Mouse (Mus musculus): ENCODE measurements around the gene Dio1. TPM values are rescaled to one million over a fixed set of nuclear protein-coding genes. Genes with fewer than 3 reads are reported as not detected.
A peak's percentile ranks its signal among the peaks of the same experiment; 100 is the strongest.

Dio1 gene
- polyA plus RNA-seq, 1 experiment from 2014 or later = not detected

- no peaks in the 10 kb centered on the region for H3K9me3 ChIP-seq (replicated peaks; ENCODE audit: control insufficient read depth, low read length)
- no peaks in the 10 kb centered on the region for H3K27me3 ChIP-seq (ENCODE audit: control insufficient read depth, insufficient read depth, low read length)
- no peak overlapping the region for H3K9ac ChIP-seq (replicated peaks; ENCODE audit: low read length)
- no peaks in the 10 kb centered on the region for H3K36me3 ChIP-seq (replicated peaks; ENCODE audit: control insufficient read depth, insufficient read depth, low read depth, low read length)
- H3K4me2 ChIP-seq (ENCODE audit: low read depth, low read length) = no peak overlapping the region
- no peak overlapping the region for H3K27ac ChIP-seq (replicated peaks; ENCODE audit: low read depth, low read length)
- ATAC-seq (replicated peaks; ENCODE audit: insufficient number of reproducible peaks, low FRiP score, low TSS enrichment, low read depth) (no peak), DNase-seq (ENCODE audit: low spot score) (no peak)
- H3K4me1 ChIP-seq (ENCODE audit: control insufficient read depth, insufficient read depth, low read length) = no peaks in the 10 kb centered on the region
- no peak overlapping the region for H3K4me3 ChIP-seq (ENCODE audit: low read depth, low read length)
- WGBS = 76% methylated on average over 7 of the region's 7 CpGs
Observed at GRCm38 (mm10) chr4:107280843-107281475, 26.0 kb downstream of the Dio1 start.

- no peak overlapping the region for H3K9ac ChIP-seq (replicated peaks; ENCODE audit: low read length)
- H3K27me3 ChIP-seq (ENCODE audit: control insufficient read depth, insufficient read depth, low read length) = no peaks in the 10 kb centered on the region
- H3K9me3 ChIP-seq (replicated peaks; ENCODE audit: control insufficient read depth, low read length) = no peaks in the 10 kb centered on the region
- DNase-seq (ENCODE audit: low spot score) (no peak), ATAC-seq (replicated peaks; ENCODE audit: insufficient number of reproducible peaks, low FRiP score, low TSS enrichment, low read depth) (no peak)
- H3K4me1 ChIP-seq (ENCODE audit: control insufficient read depth, insufficient read depth, low read length) = no peaks in the 10 kb centered on the region
- no peaks in the 10 kb centered on the region for H3K36me3 ChIP-seq (replicated peaks; ENCODE audit: control insufficient read depth, insufficient read depth, low read depth, low read length)
- H3K27ac ChIP-seq (replicated peaks; ENCODE audit: low read depth, low read length) = no peak overlapping the region
- no peak overlapping the region for H3K4me2 ChIP-seq (ENCODE audit: low read depth, low read length)
- H3K4me3 ChIP-seq (ENCODE audit: low read depth, low read length) = no peak overlapping the region
- WGBS = 20% methylated on average over 8 of the region's 8 CpGs
Observed at GRCm38 (mm10) chr4:107278188-107278707, 28.7 kb downstream of the Dio1 start.

GRCm38 (mm10) chr4:107274511-107274910 is 32.5 kb downstream of the Dio1 start:
- no peak for DNase-seq (ENCODE audit: low spot score)
- H3K4me2 ChIP-seq (ENCODE audit: low read depth, low read length) = no peak overlapping the region
- no peaks in the 10 kb centered on the region for H3K4me1 ChIP-seq (ENCODE audit: control insufficient read depth, insufficient read depth, low read length)
- H3K4me3 ChIP-seq (ENCODE audit: low read depth, low read length) = no peak overlapping the region
- H3K36me3 ChIP-seq (replicated peaks; ENCODE audit: control insufficient read depth, insufficient read depth, low read depth, low read length) = no peaks in the 10 kb centered on the region
- H3K27me3 ChIP-seq (ENCODE audit: control insufficient read depth, insufficient read depth, low read length) = no peaks in the 10 kb centered on the region
- ATAC-seq (replicated peaks; ENCODE audit: insufficient number of reproducible peaks, low FRiP score, low TSS enrichment, low read depth) = no peak
- no peak overlapping the region for H3K9ac ChIP-seq (replicated peaks; ENCODE audit: low read length)
- WGBS = 81% methylated on average over 5 of the region's 5 CpGs
- H3K9me3 ChIP-seq (replicated peaks; ENCODE audit: control insufficient read depth, low read length) = no peaks in the 10 kb centered on the region
- no peak overlapping the region for H3K27ac ChIP-seq (replicated peaks; ENCODE audit: low read depth, low read length)

GRCm38 (mm10) chr4:107273683-107274082 is 33.3 kb downstream of the Dio1 start:
- WGBS = 85% methylated on average over 4 of the region's 4 CpGs
- no peak for ATAC-seq (replicated peaks; ENCODE audit: insufficient number of reproducible peaks, low FRiP score, low TSS enrichment, low read depth)
- Histone ChIP-seq H3K27ac (replicated peaks; ENCODE audit: low read depth, low read length) (no peak overlapping the region), H3K4me2 (ENCODE audit: low read depth, low read length) (no peak overlapping the region), H3K9me3 (replicated peaks; ENCODE audit: control insufficient read depth, low read length) (no peaks in the 10 kb centered on the region), H3K4me1 (ENCODE audit: control insufficient read depth, insufficient read depth, low read length) (no peaks in the 10 kb centered on the region), H3K27me3 (ENCODE audit: control insufficient read depth, insufficient read depth, low read length) (no peaks in the 10 kb centered on the region), H3K36me3 (replicated peaks; ENCODE audit: control insufficient read depth, insufficient read depth, low read depth, low read length) (no peaks in the 10 kb centered on the region), H3K9ac (replicated peaks; ENCODE audit: low read length) (no peak overlapping the region), H3K4me3 (ENCODE audit: low read depth, low read length) (no peak overlapping the region)
- no peak for DNase-seq (ENCODE audit: low spot score)

- no peaks in the 10 kb centered on the region for H3K27me3 ChIP-seq (ENCODE audit: control insufficient read depth, insufficient read depth, low read length)
- no peaks in the 10 kb centered on the region for H3K36me3 ChIP-seq (replicated peaks; ENCODE audit: control insufficient read depth, insufficient read depth, low read depth, low read length)
- H3K4me2 ChIP-seq (ENCODE audit: low read depth, low read length) = no peak overlapping the region
- no peak overlapping the region for H3K4me3 ChIP-seq (ENCODE audit: low read depth, low read length)
- H3K27ac ChIP-seq (replicated peaks; ENCODE audit: low read depth, low read length) = no peak overlapping the region
- no peak overlapping the region for H3K9ac ChIP-seq (replicated peaks; ENCODE audit: low read length)
- DNase-seq (ENCODE audit: low spot score) (no peak), ATAC-seq (replicated peaks; ENCODE audit: insufficient number of reproducible peaks, low FRiP score, low TSS enrichment, low read depth) (no peak)
- H3K9me3 ChIP-seq (replicated peaks; ENCODE audit: control insufficient read depth, low read length) = no peaks in the 10 kb centered on the region; the same call in 1 of the 2 replicates
- no peaks in the 10 kb centered on the region for H3K4me1 ChIP-seq (ENCODE audit: control insufficient read depth, insufficient read depth, low read length)
- WGBS = 64% methylated on average over 4 of the region's 4 CpGs
Observed at GRCm38 (mm10) chr4:107260001-107260400, 47.0 kb downstream of the Dio1 start.

GRCm38 (mm10) chr4:107254414-107254813 is 52.6 kb downstream of the Dio1 start:
- 16% methylated on average over 3 of the region's 3 CpGs for WGBS
- Histone ChIP-seq H3K4me2 (ENCODE audit: low read depth, low read length) (peak overlapping the region; percentile 49), H3K9ac (replicated peaks; ENCODE audit: low read length) (peak overlapping the region; percentile 80), H3K4me1 (ENCODE audit: control insufficient read depth, insufficient read depth, low read length) (no peaks in the 10 kb centered on the region), H3K9me3 (replicated peaks; ENCODE audit: control insufficient read depth, low read length) (no peaks in the 10 kb centered on the region), H3K4me3 (ENCODE audit: low read depth, low read length) (peak overlapping the region; percentile 84), H3K27me3 (ENCODE audit: control insufficient read depth, insufficient read depth, low read length) (no peaks in the 10 kb centered on the region), H3K36me3 (replicated peaks; ENCODE audit: control insufficient read depth, insufficient read depth, low read depth, low read length) (no peaks in the 10 kb centered on the region), H3K27ac (replicated peaks; ENCODE audit: low read depth, low read length) (no peak overlapping the region)
- no peak for ATAC-seq (replicated peaks; ENCODE audit: insufficient number of reproducible peaks, low FRiP score, low TSS enrichment, low read depth)
- peak; percentile 23 for DNase-seq (ENCODE audit: low spot score)

- peak within 1 kb of the TSS; percentile 41; the same call in 1 of the 2 replicates for H3K27ac ChIP-seq (replicated peaks; ENCODE audit: low read depth, low read length)
- under 1% methylated on average over 93 of the region's 101 CpGs for WGBS
- no peaks in the 10 kb centered on the region for H3K27me3 ChIP-seq (ENCODE audit: control insufficient read depth, insufficient read depth, low read length)
- peak; percentile 92 for ATAC-seq (replicated peaks; ENCODE audit: insufficient number of reproducible peaks, low FRiP score, low TSS enrichment, low read depth)
- no peaks in the 10 kb centered on the region for H3K4me1 ChIP-seq (ENCODE audit: control insufficient read depth, insufficient read depth, low read length)
- peak within 1 kb of the TSS; percentile 80 for H3K9ac ChIP-seq (replicated peaks; ENCODE audit: low read length)
- H3K4me2 ChIP-seq (ENCODE audit: low read depth, low read length) = peak within 1 kb of the TSS; percentile 67
- no peaks in the 10 kb centered on the region for H3K36me3 ChIP-seq (replicated peaks; ENCODE audit: control insufficient read depth, insufficient read depth, low read depth, low read length)
- peak within 1 kb of the TSS; percentile 84 for H3K4me3 ChIP-seq (ENCODE audit: low read depth, low read length)
- no peaks in the 10 kb centered on the region for H3K9me3 ChIP-seq (replicated peaks; ENCODE audit: control insufficient read depth, low read length)
- DNase-seq (ENCODE audit: low spot score) = peak; percentile 96
Observed at GRCm38 (mm10) chr4:107253125-107254091, 53.6 kb downstream of the Dio1 start, which contains the start of the genes Lrrc42 and Hspb11. Gene Lrrc42, minus strand, starts transcription at chr4:107253532. Gene Hspb11, plus strand, starts transcription at chr4:107253593.

All from embryonic facial prominence, embryonic 11.5 days (tissue).